Mouse (Mus musculus) kidney, embryonic 16.5 days (tissue): ENCODE results near the gene Lrrc41. TPM values are rescaled to one million over a fixed set of nuclear protein-coding genes. Genes with fewer than 3 reads are reported as not detected.

Source experiments
- ATAC-seq: fragments of 200-750 bp; cut with Nextera tagmentation; 2 replicates; pipeline ENCODE4 v1.8.0; 2017; ENCODE audit warnings: moderate TSS enrichment; ENCODE audit not compliant: low FRiP score, low TSS enrichment
- H3K27ac ChIP-seq: fragments of 300-500 bp; sonication (generic); 2 replicates; pipeline ENCODE4 v1.5.1; 2014; ENCODE audit warnings: low read length
- H3K27me3 ChIP-seq: fragments of 300-500 bp; sonication (generic); 2 replicates; pipeline ENCODE4 v1.6.1; 2014; ENCODE audit warnings: low read length, control low read depth, mixed read lengths; ENCODE audit not compliant: insufficient read depth
- H3K36me3 ChIP-seq: fragments of 300-500 bp; sonication (generic); 2 replicates; pipeline ENCODE4 v1.6.1; 2014; ENCODE audit warnings: low read length, control low read depth, mixed read lengths; ENCODE audit not compliant: insufficient read depth
- H3K4me1 ChIP-seq: fragments of 300-500 bp; sonication (generic); 2 replicates; pipeline ENCODE4 v1.6.1; 2014; ENCODE audit warnings: low read length, control low read depth, mixed read lengths; ENCODE audit not compliant: insufficient read depth
- H3K4me2 ChIP-seq: fragments of 300-500 bp; sonication (generic); replicated peaks from 2 replicates; pipeline ENCODE4 v1.6.1; 2014; ENCODE audit warnings: low read depth, low read length
- H3K4me3 ChIP-seq: fragments of 300-500 bp; sonication (generic); 2 replicates; pipeline ENCODE4 v1.5.1; 2014; ENCODE audit warnings: mild to moderate bottlenecking, low read length
- H3K9ac ChIP-seq: fragments of 300-500 bp; sonication (generic); replicated peaks from 2 replicates; pipeline ENCODE4 v1.6.1; 2014; ENCODE audit warnings: low read length
- H3K9me3 ChIP-seq: fragments of 300-500 bp; sonication (generic); 2 replicates; pipeline ENCODE4 v1.6.1; 2016; ENCODE audit warnings: low read length, control low read depth
- WGBS: fragments of 180-500 bp; shearing (Covaris S2); extraction: QIAGEN DNeasy Blood & Tissue Kit; methylation state at CpG from one replicate; pipeline ENCODE4 v1.1.7; 2014; 5-methylcytosine and 5-hydroxymethylcytosine counted together
- polyA plus RNA-seq: library from polyadenylated mRNA; unstranded; fragments of >200 nt; fragmentation: Nextera tagmentation; extraction: Ambion mirVana; gene quantifications from 2 replicates; pipeline ENCODE4 v1.2.1, GENCODE M21; 2015

The Lrrc41 gene
- polyA plus RNA-seq, 1 experiment from 2014 or later, result 87.9 TPM

DNA sequence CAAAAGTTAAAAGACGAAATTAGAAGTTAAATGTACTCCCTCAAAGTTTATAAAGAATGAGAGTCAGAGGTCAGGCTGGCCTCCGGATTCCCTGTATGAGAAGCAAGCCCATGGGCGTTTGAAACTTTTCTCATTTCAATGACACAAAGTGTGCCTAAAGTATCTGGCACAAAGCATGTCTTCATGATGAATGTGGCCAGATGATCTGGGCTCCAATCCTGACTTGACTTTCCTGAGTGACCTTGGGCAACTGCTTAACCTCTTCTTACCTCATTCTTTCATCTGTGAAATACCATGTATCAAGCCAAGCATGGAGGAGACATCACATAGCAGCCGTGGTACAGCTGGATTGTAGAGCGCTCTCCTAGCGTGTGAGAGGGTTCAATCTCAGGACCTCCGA is 67.2 kb downstream of the Lrrc41 start:
- H3K36me3 ChIP-seq, result no peaks in the 10 kb centered on the region
- H3K4me2 ChIP-seq, result no peak overlapping the region
- peaks cover 13% of the 10 kb centered on the region; the same call in 1 of the 2 replicates for H3K4me1 ChIP-seq
- no peaks in the 10 kb centered on the region for H3K9me3 ChIP-seq
- no peak overlapping the region for H3K9ac ChIP-seq
- no peak for ATAC-seq
- no peaks in the 10 kb centered on the region for H3K27me3 ChIP-seq
- H3K27ac ChIP-seq, result no peak overlapping the region
- no peak overlapping the region for H3K4me3 ChIP-seq
- WGBS, result 58% methylated on average over 7 of the region's 7 CpGs

DNA sequence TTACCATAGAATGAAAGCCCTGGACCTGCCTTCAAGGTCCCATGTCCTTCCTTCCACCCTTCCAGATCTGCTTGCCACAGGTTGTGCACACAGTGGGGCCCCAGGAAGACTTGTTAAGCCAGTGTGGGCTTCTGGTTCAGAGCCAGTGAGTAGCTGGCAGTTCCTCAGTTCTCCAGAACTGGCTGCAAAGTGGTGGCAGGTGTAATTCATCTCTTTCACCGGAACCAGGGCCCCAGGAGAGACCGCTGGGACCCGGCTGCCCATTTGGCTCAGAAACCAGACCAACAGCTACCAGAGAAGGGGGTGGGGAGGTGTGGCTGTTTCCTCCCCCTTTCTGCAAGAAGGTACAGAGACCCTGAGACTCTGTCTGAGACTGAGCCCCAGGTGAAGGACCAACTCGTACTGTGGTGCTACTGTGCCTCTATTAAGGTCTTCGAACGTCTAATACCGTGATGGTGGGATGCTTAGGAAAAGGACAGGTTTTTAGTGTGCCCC is 68.3 kb downstream of the Lrrc41 start:
- Histone ChIP-seq H3K9me3 (no peaks in the 10 kb centered on the region), H3K27me3 (no peaks in the 10 kb centered on the region), H3K4me3 (peak overlapping the region; percentile 71), H3K36me3 (no peaks in the 10 kb centered on the region), H3K4me1 (peaks cover 13% of the 10 kb centered on the region; the same call in 1 of the 2 replicates), H3K4me2 (peak overlapping the region; percentile 98), H3K27ac (no peak overlapping the region), H3K9ac (peak overlapping the region; percentile 79)
- 6% methylated on average over 7 of the region's 7 CpGs for WGBS
- ATAC-seq, result no peak

DNA sequence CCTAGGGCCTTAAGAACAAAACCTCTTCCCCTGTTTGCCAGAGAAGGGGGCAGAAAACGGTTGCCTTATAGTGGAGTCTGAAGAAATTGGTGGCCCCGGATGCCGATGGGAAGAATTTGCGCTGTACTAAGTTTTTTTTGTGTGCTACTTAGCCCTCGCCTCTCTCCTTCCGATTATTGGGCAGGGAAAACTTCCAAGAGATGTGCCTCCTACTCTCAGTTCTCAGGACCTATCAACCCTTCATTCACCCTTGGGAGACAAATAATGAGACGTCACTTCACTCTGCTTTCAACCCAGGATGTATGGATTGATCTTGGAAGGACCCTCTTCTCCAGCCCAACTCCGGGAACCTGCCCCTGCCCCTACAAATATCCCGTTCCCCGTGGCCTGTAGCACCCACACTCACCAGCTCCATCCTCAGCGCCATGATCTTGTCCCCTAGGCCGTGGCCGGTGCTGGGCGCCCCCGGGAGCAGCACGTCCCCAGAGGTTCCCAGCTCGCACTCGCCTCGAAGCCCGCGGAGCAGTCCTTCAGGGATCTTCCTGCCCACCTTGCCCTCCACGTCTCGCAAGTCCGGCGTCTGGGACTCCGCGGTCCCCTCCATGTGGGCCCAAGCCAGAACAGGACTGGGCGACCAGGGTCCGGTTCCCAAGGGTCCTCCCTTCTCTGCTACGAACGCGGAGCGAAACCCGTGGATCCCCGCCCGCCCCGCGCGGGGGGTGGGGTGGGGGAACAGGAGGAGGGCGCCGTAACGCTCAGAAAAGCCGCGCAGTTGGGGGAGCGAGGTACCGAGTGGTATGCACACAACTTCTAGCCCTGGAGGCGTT is 69.0 kb downstream of the Lrrc41 start:
- no peaks in the 10 kb centered on the region for H3K27me3 ChIP-seq

More for the DNA sequence above, 69.0 kb downstream of the Lrrc41 start:
- WGBS, result 1% methylated on average over 43 of the region's 47 CpGs
- Histone ChIP-seq H3K4me3 (peak overlapping the region; percentile 71), H3K4me2 (peak overlapping the region; percentile 98), H3K9me3 (no peaks in the 10 kb centered on the region), H3K36me3 (no peaks in the 10 kb centered on the region), H3K4me1 (peaks cover 13% of the 10 kb centered on the region; the same call in 1 of the 2 replicates), H3K27ac (no peak overlapping the region), H3K9ac (peak overlapping the region; percentile 79)
- ATAC-seq, result peak; percentile 84

Other genes starting within 250 kb of the Lrrc41 start
- 11.8 and 15.2 TPM in 2 replicates for gene Mob3c, start 247.2 kb upstream of the Lrrc41 start, polyA plus RNA-seq
- 29.9 and 31.0 TPM in 2 replicates for gene Mknk1, start 236.1 kb upstream of the Lrrc41 start, polyA plus RNA-seq
- gene Kncn, start 190.9 kb upstream of the Lrrc41 start, polyA plus RNA-seq, result 0.07 TPM in 1 of 2 replicates, not detected in the other
- gene 6430628N08Rik, start 184.6 kb upstream of the Lrrc41 start, polyA plus RNA-seq, result 0.10 TPM in 1 of 2 replicates, not detected in the other
- not detected in 2 replicates for gene Dmbx1, start 135.3 kb upstream of the Lrrc41 start, polyA plus RNA-seq
- gene Faah, start 57.3 kb upstream of the Lrrc41 start, polyA plus RNA-seq, result 13.7 and 15.3 TPM in 2 replicates
- gene Nsun4, start 21.4 kb upstream of the Lrrc41 start, polyA plus RNA-seq, result 21.2 and 22.8 TPM in 2 replicates
- 505 and 583 TPM in 2 replicates for gene Uqcrh, start 198 bp upstream of the Lrrc41 start, polyA plus RNA-seq
- gene Rad54l, start 48.4 kb downstream of the Lrrc41 start, polyA plus RNA-seq, result 34.7 and 35.6 TPM in 2 replicates
- 59.2 and 65.5 TPM in 2 replicates for gene Pomgnt1, start 48.6 kb downstream of the Lrrc41 start, polyA plus RNA-seq
- gene Lurap1, start 76.1 kb downstream of the Lrrc41 start, polyA plus RNA-seq, result 3.8 and 3.9 TPM in 2 replicates
- gene Tspan1, start 92.3 kb downstream of the Lrrc41 start, polyA plus RNA-seq, result 2.8 and 4.8 TPM in 2 replicates
- gene 1700042G07Rik, start 98.1 kb downstream of the Lrrc41 start, polyA plus RNA-seq, result not detected in 2 replicates
- gene Gm49337, start 98.1 kb downstream of the Lrrc41 start, polyA plus RNA-seq, result not detected in 2 replicates
- gene Pik3r3, start 146.3 kb downstream of the Lrrc41 start, polyA plus RNA-seq, result 21.9 and 22.2 TPM in 2 replicates